Mouse (Mus musculus) left cerebral cortex, adult 11 months (tissue): ENCODE measurements around the gene Syt1.

Experiments used
- DNase-seq: peaks from one replicate; pipeline ENCODE4 v3.0.0; 2022; ENCODE audit warnings: low spot score

Syt1 gene

DNA sequence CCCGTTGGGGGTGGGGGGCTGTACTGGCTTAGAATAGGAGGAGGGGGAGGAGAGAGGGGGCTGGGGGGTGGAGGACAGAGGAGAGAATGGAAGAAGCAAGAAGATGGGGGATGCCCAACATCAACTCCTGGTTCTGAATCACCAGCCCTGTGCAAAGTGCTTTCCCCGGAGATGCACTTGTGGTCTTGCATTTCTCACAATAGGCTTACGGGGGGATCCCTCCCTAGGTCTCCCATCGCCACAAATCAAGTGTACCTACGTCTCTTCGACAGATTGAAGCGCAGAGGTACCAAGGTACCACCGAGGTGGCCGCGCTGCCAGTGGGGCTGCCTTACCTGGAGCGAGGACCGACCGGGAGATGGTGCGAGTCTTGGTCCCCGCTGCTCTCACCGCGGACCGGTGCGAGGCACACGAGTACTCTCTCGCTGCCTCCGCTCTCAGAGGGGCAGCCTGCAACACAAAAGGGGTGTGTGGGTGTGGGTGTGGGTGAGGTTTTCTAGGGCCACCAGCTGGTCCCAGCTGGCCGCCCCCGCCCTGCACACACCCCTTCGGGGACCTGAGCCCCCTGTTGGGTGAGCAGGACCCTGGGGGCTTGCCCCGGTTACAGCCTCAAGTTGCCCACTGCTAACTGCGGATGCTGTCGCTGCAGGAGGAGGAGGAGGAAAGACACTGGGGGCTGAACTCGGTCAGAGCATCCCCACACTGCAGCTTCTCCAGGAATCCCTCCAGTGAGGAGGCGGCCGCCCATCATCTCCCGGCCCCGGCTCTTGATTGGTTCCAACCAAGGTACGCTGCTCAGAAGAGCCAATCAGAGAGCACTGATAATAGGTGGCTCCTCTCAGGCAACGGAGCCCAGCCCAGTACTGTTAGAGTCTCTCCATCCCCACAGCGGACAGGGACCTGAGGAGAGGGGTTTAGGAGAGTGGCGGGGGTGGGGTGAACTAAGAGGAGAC is at the start of gene Syt1:
Syt1 (minus strand) TSS at position 742 of the 953 bp plus-strand sequence.
- DNase-seq = peak; percentile 89

DNA sequence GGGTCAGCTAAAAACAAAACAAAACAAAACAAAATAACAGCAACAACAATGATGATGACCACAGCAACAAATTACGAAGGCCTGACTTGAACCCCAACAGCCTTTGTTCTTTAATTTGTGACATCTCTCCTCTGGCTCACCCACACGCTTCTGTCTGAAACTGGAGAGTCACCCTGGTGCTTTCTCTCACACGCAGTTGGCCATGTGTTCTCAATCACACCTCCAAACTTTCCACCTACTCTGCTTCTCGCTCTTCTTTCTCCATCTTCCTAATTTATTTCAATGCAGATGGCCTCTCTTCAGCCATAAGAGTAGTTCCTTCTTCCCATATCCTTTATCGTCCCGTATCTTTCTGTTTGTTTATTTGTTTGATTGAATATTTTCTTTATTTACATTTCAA is 45.7 kb upstream of the Syt1 start:
- peak; percentile 21 for DNase-seq

DNA sequence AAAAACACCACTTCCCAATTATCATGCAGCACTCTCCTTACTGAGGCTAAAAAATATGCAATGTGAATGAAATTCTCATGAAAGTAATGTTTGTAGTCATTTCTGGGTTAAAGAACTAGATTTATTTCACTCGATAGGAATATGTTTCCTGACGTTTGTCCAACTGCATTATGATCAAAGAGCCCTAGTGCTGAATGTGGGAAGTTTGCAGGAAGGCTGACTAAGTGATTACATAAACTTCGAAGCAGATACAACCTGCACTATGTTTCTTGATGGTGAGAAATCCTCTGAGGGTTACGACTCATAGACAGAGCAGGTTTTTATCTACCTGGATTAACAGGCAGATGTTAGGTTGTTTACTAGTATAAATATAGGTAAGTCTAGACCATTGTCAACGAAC is 36.8 kb upstream of the Syt1 start:
- peak; percentile 7 for DNase-seq

DNA sequence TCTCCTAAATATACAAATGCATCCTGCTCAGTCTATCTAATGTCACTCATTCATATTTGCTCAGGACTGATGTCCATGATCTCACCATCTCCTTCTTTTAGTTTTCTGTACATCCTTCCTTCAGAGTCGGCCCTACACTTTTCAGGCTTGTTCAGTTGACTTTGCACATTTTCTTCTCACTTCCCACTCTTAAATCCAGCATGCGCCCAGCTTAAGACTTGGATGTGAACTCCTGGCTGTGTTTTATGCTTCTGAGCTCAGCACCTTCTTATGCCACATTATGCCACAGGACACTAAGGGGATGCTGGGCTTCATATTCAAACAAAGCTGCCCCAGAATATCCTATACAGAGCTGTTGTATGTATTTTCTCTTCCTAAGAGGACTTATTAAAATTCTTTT is 36.2 kb upstream of the Syt1 start:
- DNase-seq = no peak

DNA sequence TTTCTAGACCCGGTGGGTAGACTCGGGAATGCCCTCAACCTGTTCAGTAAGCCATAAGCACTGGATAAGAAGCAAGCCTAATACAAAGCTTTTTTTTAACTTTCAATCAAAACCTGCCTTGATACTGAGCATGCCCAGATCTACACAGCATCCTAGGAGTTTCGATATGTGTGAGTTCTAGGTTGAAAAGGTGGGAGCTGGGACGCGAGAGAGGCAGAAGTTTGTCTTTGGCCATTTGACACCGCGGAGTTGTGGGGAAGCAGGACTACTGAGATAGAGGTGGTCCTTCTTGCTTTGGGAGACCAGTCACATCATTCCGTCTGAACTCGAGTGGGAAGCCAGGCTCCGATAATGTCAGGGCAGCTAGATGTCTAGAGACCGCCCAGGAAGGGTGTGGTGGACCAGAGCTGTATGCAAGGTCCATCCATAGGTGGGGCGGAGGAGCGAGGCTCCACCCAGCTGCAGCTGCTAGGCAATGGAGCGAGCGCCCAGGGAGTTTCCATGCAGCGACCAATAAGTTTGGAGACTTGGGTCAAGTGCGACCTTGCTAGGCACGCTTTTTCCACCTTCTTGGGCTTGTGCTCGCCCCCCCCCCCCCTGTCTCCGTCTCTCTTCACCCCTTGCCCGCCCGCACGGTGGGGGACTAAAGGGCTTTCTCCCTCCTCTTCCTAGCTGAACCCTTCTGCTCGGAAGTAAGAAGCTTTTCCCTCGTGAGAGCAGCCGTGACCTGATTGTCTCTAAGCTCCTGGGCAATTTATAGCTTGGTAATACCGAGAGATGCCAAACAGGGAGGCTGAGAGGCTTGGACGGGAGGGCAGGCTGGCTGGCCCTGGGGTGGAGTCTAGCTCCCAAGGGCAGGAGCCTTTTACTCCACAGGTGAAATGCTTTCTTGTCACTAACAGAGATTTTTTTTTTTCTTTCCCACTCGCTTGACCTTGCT is 714 bp upstream of the Syt1 start:
- peak; percentile 44 for DNase-seq

DNA sequence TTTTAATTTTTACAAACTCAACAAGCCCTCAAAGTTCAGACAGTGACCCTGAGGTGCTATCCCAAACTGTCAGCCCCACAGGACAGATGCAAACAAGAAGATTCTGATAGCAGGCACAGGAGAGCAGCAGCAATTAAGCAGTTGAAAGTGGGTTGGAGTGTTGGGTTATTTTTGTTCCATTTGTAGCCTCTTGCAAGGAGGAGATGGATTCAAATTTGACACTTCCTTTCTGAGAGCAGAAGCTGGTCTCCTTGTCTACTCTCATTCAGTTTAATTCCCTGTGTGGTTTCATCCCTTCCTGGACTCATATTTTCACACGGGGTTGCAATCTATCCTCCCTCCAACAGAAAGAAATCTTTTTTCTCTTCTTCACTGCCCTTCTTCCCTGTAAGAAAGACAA is 951 bp downstream of the Syt1 start:
- no peak for DNase-seq

DNA sequence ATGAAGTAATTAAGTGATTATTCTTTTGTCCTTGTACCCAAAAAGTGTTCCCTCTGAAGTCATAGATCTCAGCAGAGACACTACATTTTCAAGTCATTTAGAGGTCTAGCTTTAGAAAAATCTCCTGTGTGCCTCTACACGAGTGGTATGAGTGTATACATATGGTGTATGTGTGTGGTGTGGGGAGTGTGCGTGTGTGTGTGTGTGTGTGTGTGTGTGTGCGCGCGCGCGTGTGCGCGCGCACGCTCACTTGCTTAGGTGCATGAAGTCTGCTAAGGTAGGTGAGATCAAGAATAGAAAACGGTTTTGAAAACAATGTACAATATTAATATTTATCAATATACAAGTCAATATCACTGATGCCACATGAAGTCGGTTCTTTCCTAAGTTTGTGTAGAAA is 2.3 kb downstream of the Syt1 start:
- no peak for DNase-seq

DNA sequence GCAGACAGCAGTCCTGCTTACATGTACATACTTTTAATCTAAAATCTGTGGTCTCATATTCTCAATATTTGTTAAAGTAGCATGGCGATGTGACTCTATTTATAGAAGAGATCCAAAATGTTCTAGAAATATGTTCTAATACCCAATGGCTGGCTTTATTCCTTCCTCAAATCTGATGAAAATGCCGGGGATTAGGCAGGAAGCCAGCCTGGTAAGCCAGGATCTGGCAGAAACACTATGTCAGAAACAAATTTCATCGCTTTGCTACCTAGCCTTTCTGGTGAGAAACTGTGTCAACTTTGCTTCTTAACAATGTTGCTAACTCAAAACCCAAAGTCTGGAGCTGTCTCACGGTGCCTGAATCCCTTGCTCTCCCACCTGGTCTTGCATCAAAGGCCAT is 7.3 kb downstream of the Syt1 start:
- no peak for DNase-seq

DNA sequence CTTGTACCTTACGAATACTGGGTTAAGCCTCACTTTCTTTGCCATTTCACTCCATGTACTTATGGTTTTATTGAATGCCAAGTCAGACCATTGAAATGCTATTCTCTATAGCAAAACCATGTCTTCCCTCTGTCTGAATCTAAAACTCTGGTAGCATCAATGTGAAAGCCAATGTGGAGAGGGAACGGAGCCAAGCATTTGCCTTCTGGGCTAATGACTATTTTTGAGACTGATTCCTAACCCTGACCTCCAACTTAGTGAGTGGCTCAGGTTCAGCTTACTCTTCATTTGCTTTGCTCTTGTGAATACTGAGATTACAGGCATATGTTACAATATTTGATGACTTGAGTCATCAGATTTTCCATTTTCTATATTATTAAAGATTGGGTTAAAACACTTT is 23.5 kb downstream of the Syt1 start:
- no peak for DNase-seq

DNA sequence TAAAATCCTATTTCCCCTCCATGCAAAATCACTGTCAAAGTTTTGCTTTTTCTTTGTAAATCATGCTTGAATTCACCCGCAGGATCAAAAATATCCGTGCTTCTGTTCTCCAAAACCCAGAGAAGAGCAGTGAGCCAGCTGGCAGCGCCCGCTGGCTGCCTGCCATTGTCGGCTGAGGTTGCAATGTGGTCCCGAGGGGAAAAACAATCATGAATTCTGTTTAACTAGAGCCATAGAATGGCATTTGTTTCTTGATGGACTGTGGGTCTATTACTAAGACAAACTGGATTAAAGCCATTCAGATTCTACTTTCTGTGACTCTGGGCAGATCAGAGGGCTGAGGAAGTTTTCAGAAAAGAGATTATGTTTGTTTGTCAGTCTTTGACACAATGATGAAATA is 31.1 kb downstream of the Syt1 start:
- peak; percentile 35 for DNase-seq

DNA sequence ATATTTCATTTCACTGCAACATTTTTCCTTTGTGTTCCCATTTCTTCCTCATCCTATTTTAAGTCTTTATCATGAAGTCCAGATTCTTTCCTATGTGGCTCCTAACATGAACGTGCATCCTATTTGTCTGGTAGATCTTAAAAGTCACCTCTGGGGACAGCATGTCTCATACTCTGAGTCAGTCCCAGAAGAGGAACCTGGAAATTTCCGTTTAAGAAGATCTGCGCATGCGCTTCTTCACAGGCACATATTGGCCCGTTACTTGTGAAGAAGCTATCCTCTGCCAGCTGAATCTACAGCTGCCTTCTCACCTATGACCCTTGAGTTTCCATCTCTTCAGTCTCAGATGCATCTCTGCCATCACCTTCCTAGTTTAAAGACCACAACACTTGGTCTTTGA is 55.8 kb downstream of the Syt1 start:
- no peak for DNase-seq

DNA sequence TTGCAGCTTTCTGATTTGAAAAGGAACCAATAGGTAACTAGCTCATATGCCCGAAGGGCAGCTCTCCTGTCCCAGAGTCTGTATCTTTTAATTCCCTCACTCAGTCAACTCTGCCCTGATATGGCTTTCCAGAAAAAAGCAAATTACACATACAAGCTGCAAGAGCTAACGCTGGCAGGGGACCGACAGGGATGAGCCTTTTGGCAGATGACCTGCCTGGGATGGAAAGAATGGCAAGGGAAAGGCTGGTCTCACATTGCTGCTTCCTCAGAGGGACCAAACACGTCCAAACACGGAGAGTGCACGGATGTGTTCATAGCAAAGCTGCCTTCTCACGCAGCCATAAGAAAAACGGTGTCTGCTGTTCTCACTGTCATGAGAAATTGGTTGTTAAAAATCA is 58.6 kb downstream of the Syt1 start:
- no peak for DNase-seq

DNA sequence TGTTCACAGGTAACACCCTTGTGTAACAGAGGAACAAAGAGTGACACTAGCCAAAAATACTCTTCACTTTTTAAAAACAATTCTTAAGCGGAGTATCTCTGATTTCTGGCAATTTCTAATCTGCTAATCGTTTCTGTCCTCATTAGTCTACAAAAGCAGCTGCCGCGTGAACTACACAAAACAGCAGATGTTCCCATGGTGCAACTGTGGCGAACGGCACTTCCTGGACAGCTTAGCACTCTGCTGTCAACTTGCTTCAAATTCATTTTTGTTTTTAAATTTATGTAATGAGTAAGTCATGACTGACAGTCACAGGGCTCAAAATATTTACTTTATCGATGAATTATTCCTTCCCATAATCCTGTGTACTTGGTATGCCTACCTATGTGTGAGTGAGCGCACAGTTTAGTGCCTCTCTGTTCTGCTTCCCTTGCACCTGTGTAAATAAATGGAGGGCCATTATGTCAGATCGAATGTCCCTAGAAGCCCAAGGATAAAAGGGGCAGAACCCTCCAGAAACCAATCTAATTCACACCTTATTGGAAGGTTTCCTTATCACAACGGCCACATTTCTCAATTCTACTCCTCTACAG is 73.8 kb downstream of the Syt1 start:
- DNase-seq = no peak

DNA sequence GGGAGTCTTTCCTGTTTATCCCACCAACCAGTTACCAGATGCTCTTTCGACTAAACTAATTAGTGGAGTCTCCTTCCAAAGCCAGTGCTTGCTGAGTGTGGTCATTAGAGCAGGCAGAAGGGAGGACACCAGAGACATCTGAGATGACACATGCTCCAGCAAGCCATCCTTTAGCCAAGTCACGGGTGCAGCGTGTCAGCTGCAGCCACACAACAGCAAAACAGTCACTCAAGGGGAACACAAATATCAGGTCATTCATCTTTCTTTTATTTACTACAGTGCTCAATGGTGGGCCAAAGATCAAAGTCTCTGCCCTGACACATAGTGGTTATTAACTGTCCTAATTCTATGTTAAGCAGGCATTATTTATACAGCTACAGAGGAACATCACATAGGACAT is 80.5 kb downstream of the Syt1 start:
- DNase-seq = no peak

DNA sequence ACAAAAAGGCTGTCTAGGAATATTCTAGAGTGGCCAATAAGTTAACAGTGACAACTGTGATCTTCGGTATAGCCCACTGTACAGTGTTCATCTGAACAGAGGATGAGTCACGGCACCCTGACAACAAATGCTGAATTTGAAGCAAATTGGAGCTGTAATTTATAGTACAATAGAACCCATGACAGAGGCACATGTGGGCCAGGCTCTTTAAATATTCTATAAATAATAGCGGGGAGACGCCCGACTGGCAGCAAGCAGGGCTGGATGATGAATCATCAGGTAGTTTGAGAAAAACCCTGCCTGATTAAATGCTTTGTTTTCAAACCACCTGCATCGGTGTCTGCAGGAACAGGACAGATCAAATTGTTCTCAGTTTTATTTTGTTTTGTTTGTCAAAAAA is 81.1 kb downstream of the Syt1 start:
- DNase-seq = peak; percentile 37

DNA sequence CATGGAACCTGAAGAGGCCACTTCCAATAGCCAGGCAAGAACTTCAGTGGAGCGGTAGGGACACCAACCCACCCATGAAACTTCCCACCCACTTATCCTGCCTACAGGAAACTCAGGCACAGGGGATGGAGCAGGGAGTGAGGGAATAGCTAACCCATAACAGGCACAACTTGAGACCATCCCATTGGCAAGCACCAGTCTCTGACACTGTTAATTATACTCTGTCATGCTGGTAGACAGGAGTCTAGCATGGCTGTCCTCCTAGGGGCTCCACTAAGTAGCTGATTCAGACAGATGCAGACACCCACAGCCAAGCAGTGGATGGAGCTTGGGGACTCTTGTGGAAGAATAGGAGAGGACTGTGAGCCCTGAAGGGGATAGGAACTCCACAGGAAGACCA is 105.5 kb downstream of the Syt1 start:
- DNase-seq = no peak

DNA sequence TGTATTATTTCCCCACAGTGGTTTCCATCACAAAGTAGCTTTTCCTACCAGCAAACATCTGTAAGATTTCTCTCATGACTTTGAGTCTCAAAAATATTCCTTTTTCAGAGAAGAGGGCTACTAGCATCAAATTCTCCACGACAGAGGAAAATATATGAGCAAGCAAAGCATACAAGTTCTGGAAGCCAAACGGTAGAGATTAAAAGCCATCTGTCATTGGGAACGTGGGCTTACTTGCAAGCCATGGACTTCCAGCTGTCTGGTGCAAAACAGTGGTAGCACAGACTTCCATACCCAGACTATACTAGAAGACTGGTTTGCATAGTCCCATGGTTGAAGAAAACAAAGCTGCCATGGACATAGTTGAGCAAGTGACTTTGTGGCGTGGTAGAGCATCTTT is 106.4 kb downstream of the Syt1 start:
- DNase-seq = no peak

DNA sequence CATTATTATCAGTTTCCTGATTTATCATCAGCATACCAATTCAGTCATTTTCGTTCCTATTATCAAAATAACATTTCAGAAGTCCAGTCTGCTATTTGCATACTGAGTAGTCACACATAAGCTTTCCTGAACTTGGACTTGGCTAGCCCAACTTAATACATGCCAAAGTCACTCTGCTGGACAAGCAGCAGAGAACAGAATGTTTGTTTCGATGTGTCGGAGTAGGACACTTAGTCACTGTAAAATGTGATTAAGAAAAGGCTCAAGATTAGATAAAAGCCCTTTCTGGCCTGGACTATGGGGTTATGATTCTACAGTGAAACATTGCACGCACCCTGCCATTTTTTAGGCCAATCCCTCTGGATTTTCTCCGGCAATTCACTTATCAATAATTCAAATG is 114.3 kb downstream of the Syt1 start:
- DNase-seq = no peak

DNA sequence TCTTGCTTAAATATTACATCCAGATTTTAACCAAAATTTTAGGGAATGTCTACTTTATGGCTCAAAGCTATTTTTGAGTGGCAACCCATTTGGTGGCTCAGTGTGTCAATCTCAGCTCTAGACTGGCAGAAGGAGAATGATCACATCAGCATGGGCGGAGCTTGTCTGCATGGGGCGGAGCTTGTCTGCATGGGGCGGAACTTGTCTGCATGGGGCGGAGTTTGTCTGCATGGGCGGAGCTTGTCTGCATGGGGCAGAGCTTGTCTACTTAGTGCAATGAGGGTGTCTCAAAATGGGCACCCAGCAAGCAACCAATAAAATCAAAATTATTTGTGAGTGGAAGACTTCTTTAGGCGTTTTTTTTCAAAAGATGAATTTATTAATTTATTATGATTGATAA is 117.5 kb downstream of the Syt1 start:
- DNase-seq = no peak

DNA sequence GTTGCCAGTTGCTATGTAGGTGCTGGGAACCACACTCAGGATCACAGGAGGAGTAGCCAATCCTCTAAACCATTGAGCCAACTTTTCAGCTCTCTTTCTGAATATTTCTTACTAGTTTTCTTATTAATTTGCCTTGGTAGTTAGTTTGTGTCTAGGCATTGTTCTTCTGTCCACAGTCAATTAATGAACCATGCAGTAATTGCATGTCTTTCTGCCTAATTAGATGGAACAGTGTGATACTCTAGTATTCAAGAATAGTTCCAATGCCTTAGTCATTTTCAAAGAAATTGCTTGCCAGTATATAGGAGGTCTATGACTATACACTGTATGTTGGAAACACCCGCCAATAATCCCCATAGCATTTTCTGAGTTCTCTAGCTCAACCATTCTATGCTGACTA is 118.3 kb downstream of the Syt1 start:
- DNase-seq = no peak

DNA sequence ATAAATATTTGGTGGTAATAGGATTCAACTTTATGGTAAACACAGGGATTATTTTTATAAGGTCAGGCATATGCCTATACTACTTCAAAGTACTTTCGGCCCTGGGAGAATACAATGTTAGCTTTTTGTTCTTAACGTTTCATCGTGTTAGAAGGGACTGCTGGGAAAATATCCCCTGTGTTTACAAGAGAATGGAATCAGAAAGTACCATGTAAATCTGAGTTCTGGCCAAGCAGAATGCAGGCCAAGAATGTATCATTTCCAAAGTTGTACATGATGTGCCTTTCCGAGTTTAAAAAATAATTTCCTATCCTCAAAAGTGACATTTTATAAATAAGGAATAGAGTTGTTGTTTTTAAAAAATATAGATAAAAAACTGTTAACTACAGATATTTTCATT is 121.7 kb downstream of the Syt1 start:
- no peak for DNase-seq

DNA sequence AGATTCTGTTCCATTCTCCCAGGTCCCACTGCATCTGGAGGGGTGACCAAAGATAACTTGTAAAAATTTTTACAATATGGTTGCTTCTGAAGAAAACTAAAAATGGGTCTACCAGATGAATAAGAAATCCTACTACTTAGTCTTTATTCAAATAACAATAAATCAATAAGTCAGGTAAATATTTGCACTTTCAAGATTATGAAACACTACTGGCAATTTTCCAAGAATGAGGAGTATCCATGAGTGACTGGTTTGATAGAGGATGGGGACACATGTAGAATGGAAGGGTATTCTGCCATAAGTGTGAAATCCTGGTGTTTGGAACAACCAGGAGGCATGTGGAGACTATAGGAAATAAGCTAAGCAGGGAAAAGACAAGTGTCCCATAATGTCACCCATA is 124.0 kb downstream of the Syt1 start:
- no peak for DNase-seq

DNA sequence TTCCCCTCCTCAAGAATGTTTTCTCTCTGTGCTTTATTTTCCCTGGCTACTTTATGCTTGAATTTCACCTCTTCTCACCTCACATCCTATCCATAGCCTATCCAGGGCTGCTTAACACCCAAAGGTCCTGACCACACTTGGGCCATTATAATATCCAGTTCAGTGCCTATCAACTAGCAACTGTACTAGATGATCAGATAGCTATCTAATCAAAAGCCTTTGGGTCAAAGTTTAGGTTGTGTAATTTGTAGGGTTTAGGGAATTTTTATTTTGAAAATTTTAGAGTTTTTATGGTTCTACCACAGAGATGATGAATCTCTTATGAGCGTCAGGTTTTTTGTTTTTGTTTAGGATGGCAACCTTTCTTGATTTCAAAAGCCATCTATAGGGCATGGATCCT is 125.0 kb downstream of the Syt1 start:
- DNase-seq = no peak
